Mouse (Mus musculus): Measurements from ENCODE around the gene Trim65.

DNA sequence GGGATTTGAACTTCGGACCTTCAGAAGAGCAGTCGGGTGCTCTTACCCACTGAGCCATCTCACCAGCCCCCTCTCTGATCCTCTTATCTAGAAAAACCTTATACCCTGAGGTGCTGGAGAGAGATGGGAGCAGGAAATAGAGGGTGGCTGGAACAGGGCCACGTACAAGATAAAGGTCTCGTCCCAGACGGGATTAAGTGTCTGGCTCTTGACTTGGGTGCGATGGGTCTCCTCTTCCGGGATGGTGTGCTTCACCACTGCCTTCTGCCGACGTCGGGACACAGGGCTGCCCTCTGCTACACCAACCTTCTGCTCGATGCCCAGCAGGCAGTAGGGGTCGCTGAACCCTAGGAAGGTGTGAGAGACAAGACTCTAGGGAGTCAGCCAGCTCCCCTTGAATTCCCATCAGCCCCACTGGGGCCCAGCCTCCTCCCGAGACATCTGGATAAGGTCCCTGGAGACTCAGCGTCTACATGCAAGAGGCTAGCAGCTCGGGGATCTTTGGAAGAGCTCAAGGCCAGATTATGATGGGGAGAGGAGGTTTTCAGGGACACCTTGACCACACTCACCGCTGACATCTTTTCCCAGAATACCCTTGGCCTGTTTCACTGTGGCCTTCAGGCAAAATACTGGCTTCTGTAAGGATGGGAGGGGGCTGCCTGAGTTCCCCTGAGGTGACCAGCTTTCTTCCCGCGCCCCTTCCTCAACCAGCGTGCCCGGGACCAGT is 55.2 kb downstream of the Trim65 start:
- TF ChIP-seq ZC3H11A (IDR thresholded peaks at IDR 0.05; ENCODE audit: borderline replicate concordance, low read depth, low read length), result no peak
- TF ChIP-seq ZNF384 (IDR thresholded peaks at IDR 0.05; ENCODE audit: low read depth, low read length), result no peak

Measured in ES-E14 (cell line).